Mouse (Mus musculus) thymus, postnatal 25 days (tissue): ENCODE results near the gene Trafd1.

Experiments
- DNase-seq: peaks from one replicate; pipeline ENCODE4 v3.0.0; 2022

Trafd1 gene

GRCm38 (mm10) chr5:121385461-121386119 lies at the start of gene Trafd1:
Trafd1 (minus strand) TSS chr5:121385632.
- peak; percentile 89 for DNase-seq

- no peak for DNase-seq
These were observed 43.5 kb upstream of the Trafd1 start for GRCm38 (mm10) chr5:121428954-121429353.

DNA sequence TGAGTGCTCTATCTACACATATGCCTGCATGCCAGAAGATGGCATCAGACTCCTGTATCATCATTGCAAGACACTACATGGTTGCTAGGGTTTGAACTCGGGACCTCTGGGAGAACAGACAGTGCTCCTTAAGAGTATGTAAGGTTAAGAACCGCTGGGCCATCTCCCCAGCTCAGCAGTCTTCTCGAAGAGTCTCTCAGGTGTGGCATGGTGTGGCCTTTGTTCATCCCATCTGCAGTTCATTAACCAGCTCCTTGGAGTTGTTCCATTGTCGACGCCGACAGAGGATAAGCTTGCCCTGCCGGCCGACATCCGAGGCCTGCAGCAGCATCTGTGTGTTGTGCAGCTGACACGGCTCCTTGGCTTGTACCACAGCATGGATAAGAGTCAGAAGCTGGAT lies 37.9 kb upstream of the Trafd1 start:
- DNase-seq, result no peak

DNA sequence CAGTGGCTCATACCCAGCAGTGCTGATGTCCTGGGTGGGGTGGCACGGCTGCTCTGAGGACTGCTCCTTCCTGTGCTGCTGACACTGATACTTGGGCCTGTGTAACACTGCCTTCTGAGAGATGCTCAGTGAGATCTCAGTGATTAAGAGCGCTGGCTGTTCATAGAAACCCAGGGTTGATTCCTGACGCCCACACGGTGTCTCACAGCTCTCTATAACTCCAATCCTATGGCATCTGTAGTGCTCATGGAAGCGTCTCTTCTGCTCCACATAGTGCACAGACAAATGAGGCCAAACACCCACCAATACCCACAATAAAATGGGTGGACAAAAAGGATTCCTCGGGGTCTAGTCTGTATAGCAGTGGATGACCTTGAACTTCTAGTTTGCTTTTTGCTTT lies 37.4 kb upstream of the Trafd1 start:
- DNase-seq, result no peak

DNA sequence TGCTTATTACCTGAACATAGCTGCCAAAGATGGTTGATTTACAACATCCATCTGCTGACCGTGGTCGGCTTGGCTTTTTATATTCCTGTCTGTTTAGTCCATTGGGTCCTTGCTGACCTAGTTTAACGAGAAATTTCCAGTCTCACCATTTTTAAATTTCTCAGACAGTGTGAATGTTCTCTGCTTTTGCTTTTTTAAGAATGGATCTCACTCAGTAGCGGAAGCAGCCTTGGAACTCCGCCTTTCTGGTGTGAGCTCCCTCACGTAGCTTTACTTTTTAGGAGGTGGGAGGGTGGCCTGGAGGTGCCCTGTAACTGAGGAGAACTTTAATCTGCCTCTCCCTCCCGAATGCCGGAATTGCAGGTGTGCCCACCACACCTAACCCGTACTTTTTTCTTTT lies 35.3 kb upstream of the Trafd1 start:
- no peak for DNase-seq

- DNase-seq, result no peak
These were observed 25.5 kb upstream of the Trafd1 start for GRCm38 (mm10) chr5:121410975-121411374.

GRCm38 (mm10) chr5:121407856-121408255 lies 22.4 kb upstream of the Trafd1 start:
- no peak for DNase-seq

DNA sequence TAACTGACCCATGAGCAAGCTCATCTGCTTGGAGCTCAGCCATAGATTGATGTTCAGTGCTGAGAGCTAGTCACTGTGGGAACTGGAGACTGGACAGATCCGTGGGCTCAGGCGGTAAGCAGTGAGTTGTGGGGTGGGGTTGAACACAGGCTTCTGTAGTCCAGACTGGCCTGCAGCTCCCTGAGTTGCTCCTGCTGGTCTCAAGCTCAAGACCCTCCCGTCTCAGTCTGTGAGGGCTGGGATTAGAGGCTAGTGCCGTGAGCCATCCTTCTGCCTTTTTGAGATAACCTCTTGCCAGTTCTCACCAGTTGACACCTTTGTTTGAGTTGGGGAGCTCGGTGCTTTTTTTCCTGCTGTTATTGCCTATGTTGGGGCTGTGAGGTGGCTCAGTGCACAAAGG lies 15.4 kb upstream of the Trafd1 start:
- no peak for DNase-seq

DNA sequence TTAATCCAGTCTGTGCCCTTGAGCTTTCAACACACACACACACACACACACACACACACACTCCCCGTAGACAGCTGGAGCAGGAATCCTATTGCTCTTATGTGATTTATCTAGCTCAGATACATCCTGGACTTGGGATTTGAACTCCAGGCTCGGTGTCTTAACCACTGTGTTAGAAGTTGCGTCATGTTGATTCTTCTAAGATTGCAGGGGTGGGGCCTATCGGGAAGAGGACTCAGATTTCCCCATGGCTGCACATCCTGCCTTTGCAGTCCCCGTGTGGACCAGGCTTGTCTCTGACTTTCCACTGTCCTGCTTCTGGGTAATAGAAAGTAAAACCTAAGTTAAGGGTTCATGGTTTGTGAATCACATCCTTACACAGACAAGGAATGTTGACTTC lies 14.6 kb upstream of the Trafd1 start:
- DNase-seq, result no peak

- DNase-seq, result no peak
These were observed 14.1 kb upstream of the Trafd1 start for GRCm38 (mm10) chr5:121399540-121399939.

- DNase-seq, result no peak
These were observed 13.6 kb upstream of the Trafd1 start for GRCm38 (mm10) chr5:121398965-121399462.

DNA sequence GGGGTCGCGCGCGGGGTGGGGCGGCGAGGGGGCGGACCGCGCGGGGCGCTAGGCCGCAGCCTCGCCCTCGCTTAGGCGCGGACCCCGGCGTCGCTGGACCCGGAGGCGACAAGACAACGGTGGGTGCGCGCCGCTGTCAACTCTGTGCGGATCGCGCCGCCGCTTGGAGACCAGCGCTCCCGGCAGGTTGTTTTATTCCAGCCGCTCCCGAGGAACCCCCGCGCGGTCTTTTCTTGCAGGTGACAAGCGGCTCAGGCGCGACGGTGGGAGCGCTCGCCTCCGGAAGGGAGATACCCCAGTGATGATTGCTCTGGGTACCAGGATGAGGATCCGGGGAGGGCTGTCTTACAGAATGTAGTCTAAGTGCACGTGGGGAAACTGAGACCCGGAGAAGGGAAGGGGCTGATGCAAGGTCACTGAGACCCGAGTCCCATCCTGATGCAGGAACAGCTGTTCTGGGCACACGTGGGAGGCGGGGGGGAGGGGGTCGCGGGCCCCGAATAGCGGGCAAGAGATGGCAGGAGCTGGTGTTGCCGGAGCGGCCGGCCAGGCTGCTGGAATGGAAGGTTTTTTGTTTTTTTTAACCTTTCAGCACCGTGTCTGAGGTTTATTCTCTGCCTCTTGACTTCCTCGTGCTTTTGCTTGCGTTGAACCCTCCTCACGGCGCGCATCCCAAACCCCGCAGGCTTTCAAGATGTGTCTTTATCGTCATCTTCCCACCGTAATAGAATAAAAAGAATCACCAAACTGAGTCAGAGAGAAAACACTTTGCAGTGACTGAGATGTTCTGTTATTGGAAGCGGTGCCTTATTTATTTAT lies 12.9 kb upstream of the Trafd1 start:
- no peak for DNase-seq

GRCm38 (mm10) chr5:121397187-121398145 lies 12.0 kb upstream of the Trafd1 start, which contains the start of gene Naa25:
Naa25 (plus strand) TSS chr5:121397936.
- DNase-seq, result peak; percentile 95

GRCm38 (mm10) chr5:121395621-121396020 lies 10.2 kb upstream of the Trafd1 start:
- no peak for DNase-seq

GRCm38 (mm10) chr5:121393402-121393801 lies 8.0 kb upstream of the Trafd1 start:
- no peak for DNase-seq

DNA sequence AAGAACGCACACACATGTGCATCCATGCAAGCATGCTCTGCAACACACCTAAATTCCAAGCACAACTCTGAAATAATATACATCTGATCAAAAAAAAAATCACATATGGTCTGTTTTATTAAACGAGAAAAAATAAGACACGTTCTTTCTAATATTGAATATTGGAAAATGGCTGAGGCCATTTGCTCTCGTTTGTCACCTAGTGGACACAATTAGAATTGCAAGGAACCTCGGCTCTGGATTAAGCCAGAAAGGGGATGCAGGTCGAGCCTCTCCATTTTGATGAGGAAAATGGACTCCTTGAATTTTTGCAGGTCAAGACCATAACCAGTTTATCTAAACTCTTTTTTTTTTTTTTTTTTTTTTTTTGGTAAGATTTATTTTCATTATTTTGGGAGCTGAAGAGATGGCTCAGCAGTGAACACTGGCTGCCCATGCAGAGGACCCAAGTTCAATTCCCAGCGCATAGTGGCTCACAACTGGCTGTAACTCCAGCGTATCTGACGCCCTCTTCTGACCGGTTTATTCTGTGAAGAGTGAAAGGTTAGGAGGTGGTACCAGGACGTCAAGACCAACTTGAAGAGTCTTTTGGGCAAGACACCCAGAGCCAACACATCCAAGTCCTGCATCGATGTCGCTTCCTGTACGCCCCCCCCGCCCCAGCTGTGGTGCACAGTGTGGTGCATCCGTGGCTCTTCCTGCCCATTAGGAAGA lies 7.4 kb upstream of the Trafd1 start:
- peak; percentile 23 for DNase-seq

DNA sequence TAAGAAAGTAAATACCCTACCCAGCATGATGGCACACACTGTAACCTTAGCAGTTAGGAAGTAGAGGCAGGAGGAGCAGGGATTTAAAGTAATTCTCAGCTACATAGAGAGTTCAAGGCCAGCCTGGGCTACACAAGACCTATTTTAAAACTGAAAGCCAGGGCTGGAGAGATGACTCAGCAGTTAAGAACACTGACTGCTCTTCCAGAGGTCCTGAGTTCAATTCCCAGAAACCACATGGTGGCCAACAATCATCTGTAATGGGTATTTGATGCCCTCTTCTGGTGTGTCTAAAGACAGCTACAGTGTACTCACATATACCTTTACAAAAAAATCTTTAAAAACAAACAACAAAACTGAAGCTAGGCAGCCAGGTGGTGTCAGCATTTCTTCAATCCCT lies 4.3 kb upstream of the Trafd1 start:
- no peak for DNase-seq

GRCm38 (mm10) chr5:121389106-121389505 lies 3.7 kb upstream of the Trafd1 start:
- DNase-seq, result no peak

GRCm38 (mm10) chr5:121387126-121387525 lies 1.7 kb upstream of the Trafd1 start:
- DNase-seq, result no peak

DNA sequence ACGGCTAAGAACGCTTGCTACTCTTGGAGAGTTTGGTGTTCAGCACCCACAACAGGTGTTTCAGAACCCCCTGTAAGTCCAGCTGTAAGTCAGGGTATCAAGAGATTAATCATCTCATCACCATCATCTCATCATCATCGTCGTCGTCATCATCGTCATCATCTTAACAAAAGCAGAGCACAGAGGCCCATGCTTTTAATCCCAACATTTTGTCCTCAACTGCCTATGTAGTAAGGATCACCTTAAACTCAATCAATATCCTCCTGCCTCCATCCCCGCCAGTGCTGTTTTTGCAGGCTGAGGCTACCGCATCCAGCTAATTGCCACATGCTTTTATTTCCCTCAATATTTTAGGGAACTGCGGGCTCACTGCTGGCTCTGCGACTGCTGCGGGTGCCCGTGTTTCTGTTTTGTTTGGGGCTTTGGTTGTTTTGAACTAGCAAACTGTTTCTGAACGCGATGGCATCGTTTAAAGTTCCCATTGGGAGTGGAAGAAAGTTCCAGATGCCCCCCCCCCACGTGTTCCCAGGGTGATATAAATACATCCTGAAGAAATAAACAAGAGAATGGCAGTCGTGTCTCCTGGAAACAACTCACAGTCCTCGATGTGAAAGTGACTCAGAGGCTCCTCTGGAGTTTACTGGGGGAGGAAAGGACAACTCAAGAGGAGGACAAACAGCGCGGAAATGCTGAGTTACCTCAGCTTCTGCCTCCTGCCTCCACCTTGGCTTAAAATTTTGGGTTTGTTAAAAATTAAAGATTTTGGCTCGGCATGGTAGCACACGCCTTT lies 883 bp upstream of the Trafd1 start:
- no peak for DNase-seq

GRCm38 (mm10) chr5:121384757-121385460 lies 523 bp downstream of the Trafd1 start:
- DNase-seq, result no peak
